Mouse (Mus musculus) heart, adult 18-20 months (tissue): Measurements from ENCODE around the gene Frem3. TPM values are rescaled to one million over a fixed set of nuclear protein-coding genes. Genes with fewer than 3 reads are reported as not detected.

Experiments
- DNase-seq, 2 experiments: peaks; one replicate each; pipeline ENCODE4 v3.0.0; 2021 to 2022; ENCODE audit warnings: mixed read lengths in 1 of 2
- total RNA-seq, 2 experiments: library from RNA; stranded (reverse); gene quantifications; 2 replicates each; pipeline ENCODE4 v1.2.3; 2021

Frem3 gene
- total RNA-seq, 2 experiments from 2014 or later, result 0.07 TPM; not detected in 1

DNA sequence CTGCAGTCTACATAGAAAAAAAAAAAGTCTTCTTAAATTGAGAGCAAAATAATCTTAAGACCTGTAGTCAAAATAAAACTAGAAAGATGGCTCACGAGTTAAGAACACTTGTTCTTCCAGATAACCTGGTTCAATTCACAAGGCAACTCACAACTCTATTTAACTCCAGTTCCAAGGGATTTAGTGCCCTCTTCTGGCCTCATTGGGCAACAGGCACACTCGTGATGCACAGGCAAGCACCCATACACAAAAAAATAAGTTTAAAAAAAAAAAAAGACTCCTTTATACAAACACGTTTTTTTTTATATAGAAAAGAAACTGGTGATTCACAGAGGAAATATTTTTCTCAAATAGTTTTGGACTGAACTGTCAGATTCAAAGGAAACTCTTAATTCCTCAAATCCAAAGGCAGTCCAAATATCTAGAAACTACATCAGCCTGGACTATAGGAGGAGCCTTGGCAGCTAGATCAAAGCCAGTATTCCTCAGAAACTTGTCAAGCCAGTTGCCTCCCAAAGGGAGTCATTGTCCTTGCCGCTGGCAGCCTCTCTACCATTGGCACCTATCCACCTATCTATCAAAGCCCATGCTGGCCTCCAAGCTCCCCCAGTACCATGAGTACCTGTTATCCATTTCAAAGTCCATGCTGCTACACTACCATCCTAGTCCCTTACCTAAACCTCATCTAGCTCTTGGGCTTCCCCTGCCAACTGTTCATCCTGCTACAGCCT is 100.0 kb downstream of the Frem3 start:
- DNase-seq, result no peak

DNA sequence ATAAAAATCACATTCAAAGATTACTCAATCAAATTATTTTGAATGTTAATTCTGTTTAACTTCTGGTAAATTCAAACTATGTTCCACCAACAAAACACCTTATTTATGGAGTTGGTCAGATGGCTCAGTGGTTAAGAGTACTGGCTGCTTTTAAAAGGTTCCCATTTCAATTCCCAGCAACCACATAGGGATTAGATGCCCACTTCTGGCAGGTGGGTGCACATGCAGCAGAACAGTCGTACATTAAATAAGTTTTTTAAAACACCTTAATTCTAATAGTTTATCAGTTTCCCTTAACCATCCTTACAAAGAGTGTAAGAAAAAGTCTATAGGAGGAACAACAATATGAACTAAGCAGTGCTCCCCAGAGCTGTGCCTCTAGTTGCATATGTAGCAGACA is 103.6 kb downstream of the Frem3 start:
- no peak for DNase-seq

DNA sequence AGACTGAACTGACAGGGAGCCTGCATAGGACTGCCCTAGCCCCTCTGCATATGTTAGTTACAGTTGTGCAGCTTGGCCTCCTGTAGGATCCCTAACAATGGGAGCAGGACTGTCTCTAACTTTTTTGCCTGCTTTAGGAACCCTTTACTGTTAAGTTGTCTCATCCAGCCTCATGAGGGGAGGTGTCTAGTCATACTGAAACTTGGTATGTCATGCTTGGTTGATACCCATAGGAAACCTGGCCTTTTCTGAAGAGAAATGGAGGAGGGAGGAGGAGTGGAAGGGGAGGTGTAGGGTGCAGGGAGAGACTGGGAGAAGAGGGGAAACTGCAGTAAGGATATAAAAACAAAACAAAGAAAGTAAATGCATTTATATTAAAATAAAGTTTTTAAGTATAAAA is 121.4 kb downstream of the Frem3 start:
- DNase-seq, result no peak

DNA sequence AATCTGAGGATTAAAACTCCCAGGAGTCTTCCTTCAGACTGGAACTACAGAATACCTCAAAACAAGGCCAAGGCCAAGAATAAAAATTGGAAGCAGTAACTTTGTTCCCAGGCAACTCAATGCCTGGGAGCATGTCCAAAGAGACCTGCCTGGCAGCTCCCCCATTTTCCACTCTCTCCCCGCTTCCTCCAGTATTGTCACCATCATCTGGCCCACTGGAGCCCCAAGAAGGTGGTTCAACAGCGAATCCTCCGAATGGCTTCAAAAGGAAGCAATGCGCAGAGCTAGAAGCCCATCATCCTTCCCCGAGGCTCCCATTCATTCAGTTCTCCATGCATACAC is 127.1 kb downstream of the Frem3 start:
- peak; percentile 72 to 79 for DNase-seq

DNA sequence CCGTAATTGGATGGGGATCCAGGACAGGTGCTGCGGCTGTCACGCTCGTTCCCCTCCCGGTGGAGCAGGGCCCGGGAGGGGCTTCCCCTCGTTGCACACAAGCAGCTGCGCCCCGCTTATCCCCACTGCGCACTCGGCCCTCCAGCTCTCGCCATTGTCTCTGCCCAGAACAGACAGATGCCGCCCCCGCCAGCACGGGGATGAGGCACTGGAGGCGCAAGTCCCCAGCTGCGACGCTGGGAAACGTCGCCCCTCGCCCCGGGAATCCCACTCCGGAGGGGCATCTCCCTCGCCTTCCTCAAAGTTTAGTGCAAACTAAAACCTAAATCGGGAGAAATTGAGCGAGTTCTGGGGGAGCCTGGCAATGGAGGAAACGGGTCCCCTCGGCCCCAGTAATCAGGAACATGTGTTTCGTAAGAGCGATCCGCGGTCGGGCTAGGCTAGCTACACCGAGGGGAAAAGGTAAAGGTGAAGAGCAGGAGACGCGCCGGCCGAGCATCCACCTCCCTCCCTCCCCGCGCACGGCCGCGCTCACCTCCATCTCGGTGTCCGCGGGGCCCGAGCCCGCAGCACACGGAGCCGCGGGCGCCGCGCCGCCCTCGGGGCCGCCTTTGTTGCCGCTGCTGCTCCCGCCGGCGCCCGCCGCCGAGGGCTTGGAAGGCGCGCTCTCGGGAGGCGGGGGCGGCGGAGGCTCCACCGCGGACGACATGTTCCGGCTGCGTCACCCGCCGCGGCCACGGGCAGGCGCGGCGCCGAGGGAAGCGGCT is 127.7 kb downstream of the Frem3 start:
- peak; percentile 29 to 49 for DNase-seq

DNA sequence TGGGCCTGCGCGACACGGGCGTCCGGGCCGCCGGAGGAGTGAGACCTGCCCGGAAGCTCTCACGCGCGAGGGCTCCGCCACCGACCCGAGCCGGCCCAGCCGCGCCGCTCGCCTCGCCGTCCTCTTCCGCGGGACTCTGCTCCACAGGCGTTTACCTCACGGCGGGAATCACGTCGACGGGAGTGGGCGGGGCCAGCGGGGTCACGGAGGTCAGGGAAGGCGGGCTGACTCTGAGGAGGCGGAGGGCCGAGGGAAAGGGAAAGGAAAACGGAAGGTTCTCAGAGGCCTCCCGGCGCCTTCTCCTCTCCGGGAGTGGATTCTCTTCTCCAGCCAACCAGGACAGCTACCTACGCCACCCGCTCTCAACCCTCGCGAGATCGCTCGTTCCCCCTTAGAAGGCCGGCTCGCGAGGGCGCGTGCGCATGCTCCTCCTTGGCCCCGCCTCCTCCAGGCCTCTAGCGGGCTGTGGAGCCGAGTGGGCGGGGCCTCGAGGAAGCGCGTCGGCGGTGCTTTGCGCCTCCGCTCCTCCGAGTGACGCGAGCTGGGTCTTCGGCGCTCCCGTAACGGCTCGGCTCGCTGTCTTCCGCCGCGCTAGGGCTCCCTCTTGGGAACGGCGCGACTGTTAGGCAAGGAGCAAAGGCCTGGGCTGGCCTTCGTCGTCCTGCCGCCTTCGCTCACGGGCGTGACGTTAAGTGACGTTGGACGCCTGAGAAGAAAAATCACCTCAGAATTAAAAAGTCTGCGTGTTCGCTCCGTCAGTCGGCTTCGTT is 128.5 kb downstream of the Frem3 start, which contains the start of gene Smarca5:
Gene Smarca5, minus strand, starts transcription at position 343 of the 770 bp plus-strand sequence.
- DNase-seq, result peak; percentile 95 to 98

DNA sequence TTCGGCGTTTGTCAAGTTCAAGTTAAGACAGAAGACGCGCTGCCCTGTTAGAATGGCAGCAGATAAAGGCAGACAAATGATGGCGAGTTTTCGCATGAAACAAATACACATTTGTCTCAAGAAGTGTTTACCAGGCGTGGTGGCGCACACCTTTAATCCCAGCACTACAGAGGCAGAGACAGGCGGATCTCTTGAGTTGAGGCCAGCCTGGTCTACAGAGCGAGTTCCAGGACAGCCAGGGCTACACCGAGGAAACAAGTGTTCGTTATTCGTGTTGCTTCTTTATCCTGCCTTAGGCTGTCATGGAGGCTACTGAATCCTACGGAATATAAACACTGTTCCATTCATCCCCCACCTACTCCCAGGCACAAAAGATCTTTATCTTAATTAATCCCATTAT is 129.1 kb downstream of the Frem3 start:
- no peak for DNase-seq

Other genes starting within 250 kb of the Frem3 start
- gene Gypa, start 117.3 kb upstream of the Frem3 start, total RNA-seq, result under 1 TPM; 0.15 to 0.44 TPM
- gene Smarca5, start 128.4 kb downstream of the Frem3 start, total RNA-seq, result 10 to 100 TPM; 37.1 to 38.0 TPM